Mouse (Mus musculus) hindbrain, embryonic 10.5 days (tissue): ENCODE measurements at regions not wholly inside any gene's neighbourhood (a gene's known extent, or its start where the extent isn't known, plus 50 kb on each side); places are given as distances from the start of the nearest gene placed in this dataset.
A peak's percentile ranks its signal among the peaks of the same experiment; 100 is the strongest.

Experiments used
- DNase-seq: peaks from one replicate; pipeline ENCODE4 v3.0.0-alpha.2; 2017; ENCODE audit warnings: low spot score
- H3K27ac ChIP-seq: fragments of 300-500 bp; sonication (generic); 2 replicates; pipeline ENCODE4 v1.5.1; 2016; ENCODE audit warnings: mild to moderate bottlenecking, moderate library complexity
- H3K27me3 ChIP-seq: fragments of 300-500 bp; sonication (generic); 2 replicates; pipeline ENCODE4 v1.6.1; 2016; ENCODE audit warnings: mild to moderate bottlenecking; ENCODE audit not compliant: poor library complexity, insufficient read depth, severe bottlenecking
- H3K36me3 ChIP-seq: fragments of 300-500 bp; sonication (generic); 2 replicates; pipeline ENCODE4 v1.6.1; 2016; ENCODE audit warnings: mild to moderate bottlenecking, moderate library complexity
- H3K4me1 ChIP-seq: fragments of 300-500 bp; sonication (generic); replicated peaks from 2 replicates; pipeline ENCODE4 v1.6.1; 2016; ENCODE audit warnings: mild to moderate bottlenecking
- H3K4me3 ChIP-seq: fragments of 300-500 bp; sonication (generic); 2 replicates; pipeline ENCODE4 v1.5.1; 2016; ENCODE audit warnings: mild to moderate bottlenecking, moderate library complexity
- H3K9me3 ChIP-seq: fragments of 300-500 bp; sonication (generic); 2 replicates; pipeline ENCODE4 v1.6.1; 2016; ENCODE audit warnings: mild to moderate bottlenecking, moderate library complexity
- WGBS: fragments of 180-500 bp; shearing (Covaris S2); methylation state at CpG from one replicate; pipeline ENCODE4 v1.1.7; 2016; 5-methylcytosine and 5-hydroxymethylcytosine counted together

- 55% methylated on average over 18 of the region's 18 CpGs for WGBS
- H3K9me3 ChIP-seq, result no peaks in the 10 kb centered on the region
- H3K36me3 ChIP-seq, result no peaks in the 10 kb centered on the region
- peak overlapping the region; percentile 59 for H3K27ac ChIP-seq
- H3K4me3 ChIP-seq, result peak overlapping the region; percentile 18; the same call in 1 of the 2 replicates
- H3K4me1 ChIP-seq, result peaks cover 36% of the 10 kb centered on the region
- DNase-seq, result no peak
- no peaks in the 10 kb centered on the region for H3K27me3 ChIP-seq
These were observed 129.5 kb upstream of the Klf14 start for GRCm38 (mm10) chr6:31088147-31088972.

- peak overlapping the region; percentile 18; the same call in 1 of the 2 replicates for H3K4me3 ChIP-seq
- H3K27me3 ChIP-seq, result no peaks in the 10 kb centered on the region
- H3K9me3 ChIP-seq, result no peaks in the 10 kb centered on the region
- peaks cover 36% of the 10 kb centered on the region for H3K4me1 ChIP-seq
- no peaks in the 10 kb centered on the region for H3K36me3 ChIP-seq
- no peak for DNase-seq
- WGBS, result 62% methylated on average over 5 of the region's 5 CpGs
- H3K27ac ChIP-seq, result peak overlapping the region; percentile 59
These were observed 130.1 kb upstream of the Klf14 start for GRCm38 (mm10) chr6:31088973-31089368.

GRCm38 (mm10) chr6:31090288-31090687 lies 131.4 kb upstream of the Klf14 start:
- Histone ChIP-seq H3K36me3 (no peaks in the 10 kb centered on the region), H3K9me3 (no peaks in the 10 kb centered on the region), H3K4me3 (no peak overlapping the region), H3K4me1 (peaks cover 36% of the 10 kb centered on the region), H3K27me3 (no peaks in the 10 kb centered on the region), H3K27ac (peak overlapping the region; percentile 6; the same call in 1 of the 2 replicates)
- WGBS, result 90% methylated on average over 6 of the region's 6 CpGs
- DNase-seq, result no peak

- Histone ChIP-seq H3K36me3 (no peaks in the 10 kb centered on the region), H3K4me1 (peaks cover 35% of the 10 kb centered on the region), H3K9me3 (no peaks in the 10 kb centered on the region), H3K4me3 (no peak overlapping the region), H3K27me3 (no peaks in the 10 kb centered on the region), H3K27ac (no peak overlapping the region)
- 85% methylated on average over 7 of the region's 7 CpGs for WGBS
- DNase-seq, result no peak
These were observed 131.9 kb upstream of the Klf14 start for GRCm38 (mm10) chr6:31090791-31091190.

GRCm38 (mm10) chr6:31092324-31092723 lies 133.4 kb upstream of the Klf14 start:
- no peak overlapping the region for H3K27ac ChIP-seq
- 89% methylated on average over 6 of the region's 6 CpGs for WGBS
- no peaks in the 10 kb centered on the region for H3K36me3 ChIP-seq
- H3K9me3 ChIP-seq, result no peaks in the 10 kb centered on the region
- H3K4me3 ChIP-seq, result no peak overlapping the region
- peaks cover 46% of the 10 kb centered on the region for H3K4me1 ChIP-seq
- no peak for DNase-seq
- no peaks in the 10 kb centered on the region for H3K27me3 ChIP-seq

- no peaks in the 10 kb centered on the region for H3K27me3 ChIP-seq
- no peaks in the 10 kb centered on the region for H3K36me3 ChIP-seq
- no peak for DNase-seq
- WGBS, result 85% methylated on average over 5 of the region's 5 CpGs
- H3K4me3 ChIP-seq, result no peak overlapping the region
- H3K4me1 ChIP-seq, result peaks cover 44% of the 10 kb centered on the region
- no peak overlapping the region for H3K27ac ChIP-seq
- no peaks in the 10 kb centered on the region for H3K9me3 ChIP-seq
These were observed 133.9 kb upstream of the Klf14 start for GRCm38 (mm10) chr6:31092760-31093159.

- H3K4me3 ChIP-seq, result 0 out of 2 replicates have a peak overlapping the region, but pooled peaks have one; percentile 13
- H3K27ac ChIP-seq, result peak overlapping the region; percentile 86
- peak; percentile 44 for DNase-seq
- peaks cover 5% of the 10 kb centered on the region; the same call in 1 of the 2 replicates for H3K27me3 ChIP-seq
- peaks cover 34% of the 10 kb centered on the region for H3K4me1 ChIP-seq
- no peaks in the 10 kb centered on the region for H3K36me3 ChIP-seq
- H3K9me3 ChIP-seq, result no peaks in the 10 kb centered on the region
- 43% methylated on average over 21 of the region's 21 CpGs for WGBS
These were observed 137.3 kb upstream of the Klf14 start for GRCm38 (mm10) chr6:31095943-31096714.

GRCm38 (mm10) chr6:31096787-31097186 lies 137.9 kb upstream of the Klf14 start:
- H3K4me1 ChIP-seq, result peaks cover 34% of the 10 kb centered on the region
- peak overlapping the region; percentile 86 for H3K27ac ChIP-seq
- peaks cover 5% of the 10 kb centered on the region; the same call in 1 of the 2 replicates for H3K27me3 ChIP-seq
- no peak overlapping the region for H3K4me3 ChIP-seq
- H3K9me3 ChIP-seq, result no peaks in the 10 kb centered on the region
- no peak for DNase-seq
- WGBS, result 86% methylated on average over 6 of the region's 6 CpGs
- H3K36me3 ChIP-seq, result no peaks in the 10 kb centered on the region

GRCm38 (mm10) chr6:31097254-31097653 lies 138.4 kb upstream of the Klf14 start:
- H3K9me3 ChIP-seq, result no peaks in the 10 kb centered on the region
- peaks cover 34% of the 10 kb centered on the region for H3K4me1 ChIP-seq
- 87% methylated on average over 9 of the region's 9 CpGs for WGBS

GRCm38 (mm10) chr6:31098106-31098505 lies 139.2 kb upstream of the Klf14 start:
- H3K9me3 ChIP-seq, result no peaks in the 10 kb centered on the region
- peaks cover 5% of the 10 kb centered on the region; the same call in 1 of the 2 replicates for H3K27me3 ChIP-seq
- H3K36me3 ChIP-seq, result no peaks in the 10 kb centered on the region
- DNase-seq, result no peak
- H3K27ac ChIP-seq, result no peak overlapping the region
- 88% methylated on average over 5 of the region's 5 CpGs for WGBS
- no peak overlapping the region for H3K4me3 ChIP-seq
- H3K4me1 ChIP-seq, result peaks cover 34% of the 10 kb centered on the region

More at GRCm38 (mm10) chr6:31097254-31097653, 138.4 kb upstream of the Klf14 start:
- no peak for DNase-seq
- Histone ChIP-seq H3K27me3 (peaks cover 5% of the 10 kb centered on the region; the same call in 1 of the 2 replicates), H3K27ac (peak overlapping the region; percentile 68; the same call in 1 of the 2 replicates), H3K4me3 (no peak overlapping the region), H3K36me3 (no peaks in the 10 kb centered on the region)

GRCm38 (mm10) chr6:31100084-31100579 lies 141.3 kb upstream of the Klf14 start:
- no peaks in the 10 kb centered on the region for H3K9me3 ChIP-seq
- H3K27me3 ChIP-seq, result peaks cover 5% of the 10 kb centered on the region; the same call in 1 of the 2 replicates
- no peak for DNase-seq
- no peaks in the 10 kb centered on the region for H3K36me3 ChIP-seq
- WGBS, result 68% methylated on average over 12 of the region's 12 CpGs
- peaks cover 34% of the 10 kb centered on the region for H3K4me1 ChIP-seq
- H3K4me3 ChIP-seq, result no peak overlapping the region
- H3K27ac ChIP-seq, result no peak overlapping the region

- Histone ChIP-seq H3K27ac (no peak overlapping the region), H3K4me3 (no peak overlapping the region), H3K36me3 (no peaks in the 10 kb centered on the region), H3K27me3 (peaks cover 5% of the 10 kb centered on the region; the same call in 1 of the 2 replicates), H3K9me3 (no peaks in the 10 kb centered on the region), H3K4me1 (peaks cover 34% of the 10 kb centered on the region)
- DNase-seq, result no peak
- WGBS, result 73% methylated on average over 5 of the region's 5 CpGs
These were observed 141.9 kb upstream of the Klf14 start for GRCm38 (mm10) chr6:31100749-31101148.
